Mouse (Mus musculus) layer of hippocampus, adult 8-10 months (tissue): Measurements from ENCODE around the gene Fkbp8. TPM values are rescaled to one million over a fixed set of nuclear protein-coding genes. Genes with fewer than 3 reads are reported as not detected.
"Not testable (repeated sequence)": the region's sequence is repeated elsewhere in the genome, so short reads cannot be mapped to it uniquely, and the experiment has no call there.

Source experiments
- DNase-seq, 2 experiments: peaks; one replicate each; pipeline ENCODE4 v3.0.0; 2022; ENCODE audit warnings: low spot score in 2 of 2
- total RNA-seq, 4 experiments: library from RNA; stranded (reverse); gene quantifications; 2 replicates each; pipeline ENCODE4 v1.2.4; 2022

The Fkbp8 gene
- total RNA-seq, 4 experiments from 2014 or later, result 420 to 440 (median 425) TPM

- no peak for DNase-seq
Observed at GRCm38 (mm10) chr8:70501820-70502529, 25.5 kb upstream of the Fkbp8 start.

GRCm38 (mm10) chr8:70502540-70502939 lies 25.0 kb upstream of the Fkbp8 start:
- DNase-seq, result no peak

GRCm38 (mm10) chr8:70503062-70503750 lies 24.3 kb upstream of the Fkbp8 start:
- no peak for DNase-seq

- peak in 1 of 2 experiments; percentile 65 for DNase-seq
Observed at GRCm38 (mm10) chr8:70504291-70504716, 23.2 kb upstream of the Fkbp8 start.

- peak; percentile 75 to 79 for DNase-seq
Observed at GRCm38 (mm10) chr8:70504851-70505250, 22.7 kb upstream of the Fkbp8 start.

GRCm38 (mm10) chr8:70505698-70506327 lies 21.7 kb upstream of the Fkbp8 start:
- DNase-seq, result no peak

- DNase-seq, result peak; percentile 88 to 91
Observed at GRCm38 (mm10) chr8:70506328-70507026, 21.0 kb upstream of the Fkbp8 start, which contains the start of gene Rex1bd. Gene Rex1bd, minus strand, starts transcription at chr8:70506752.

- no peak for DNase-seq
Observed at GRCm38 (mm10) chr8:70507027-70507393, 20.5 kb upstream of the Fkbp8 start.

- DNase-seq, result no peak
Observed at GRCm38 (mm10) chr8:70509281-70509952, 18.1 kb upstream of the Fkbp8 start.

GRCm38 (mm10) chr8:70510228-70510915 lies 17.2 kb upstream of the Fkbp8 start, which contains the start of gene Uba52:
Gene Uba52, minus strand, starts transcription at chr8:70510801.
- DNase-seq, result peak; percentile 96 to 98

GRCm38 (mm10) chr8:70511174-70511573 lies 16.4 kb upstream of the Fkbp8 start:
- DNase-seq, result not testable (repeated sequence)

- DNase-seq, result no peak
Observed at GRCm38 (mm10) chr8:70511770-70512169, 15.8 kb upstream of the Fkbp8 start.

- DNase-seq, result no peak
Observed at GRCm38 (mm10) chr8:70512253-70512903, 15.1 kb upstream of the Fkbp8 start.

- DNase-seq, result no peak
Observed at GRCm38 (mm10) chr8:70513441-70513840, 14.1 kb upstream of the Fkbp8 start.

GRCm38 (mm10) chr8:70517940-70518643 lies 9.4 kb upstream of the Fkbp8 start:
- no peak for DNase-seq

GRCm38 (mm10) chr8:70519043-70519442 lies 8.5 kb upstream of the Fkbp8 start:
- no peak for DNase-seq

- DNase-seq, result no peak
Observed at GRCm38 (mm10) chr8:70519606-70520005, 7.9 kb upstream of the Fkbp8 start.

GRCm38 (mm10) chr8:70522592-70523403 lies 4.7 kb upstream of the Fkbp8 start:
- peak; percentile 94 to 96 for DNase-seq
